Mouse (Mus musculus): Measurements from ENCODE around the gene Ghr. TPM values are rescaled to one million over a fixed set of nuclear protein-coding genes. Genes with fewer than 3 reads are reported as not detected.

The Ghr gene
- polyA plus RNA-seq, 1 experiment from 2014 or later: 10.7 TPM

GRCm38 (mm10) chr15:3290435-3290834 lies 292.9 kb downstream of the Ghr start:
- no peaks in the 10 kb centered on the region for H3K36me3 ChIP-seq (ENCODE audit: control insufficient read depth, insufficient read depth, low read length)
- H3K27me3 ChIP-seq (ENCODE audit: control insufficient read depth, insufficient read depth, low read length): no peaks in the 10 kb centered on the region
- ATAC-seq (ENCODE audit: low FRiP score, low TSS enrichment) (no peak), DNase-seq (no peak)
- H3K4me1 ChIP-seq (ENCODE audit: control insufficient read depth, insufficient read depth, low read length): no peaks in the 10 kb centered on the region
- no peaks in the 10 kb centered on the region for H3K9me3 ChIP-seq (ENCODE audit: control insufficient read depth, low read length)
- H3K27ac ChIP-seq (replicated peaks; ENCODE audit: low read depth, low read length): no peak overlapping the region
- no peak overlapping the region for H3K4me2 ChIP-seq (ENCODE audit: low read length)
- H3K9ac ChIP-seq (replicated peaks; ENCODE audit: low read length): no peak overlapping the region
- WGBS: 93% methylated on average over 3 of the region's 3 CpGs
- H3K4me3 ChIP-seq (replicated peaks; ENCODE audit: low read depth, low read length): no peak overlapping the region

GRCm38 (mm10) chr15:3286032-3286431 lies 297.3 kb downstream of the Ghr start:
- Histone ChIP-seq H3K9me3 (ENCODE audit: control insufficient read depth, low read length) (no peaks in the 10 kb centered on the region), H3K27ac (replicated peaks; ENCODE audit: low read depth, low read length) (no peak overlapping the region), H3K36me3 (ENCODE audit: control insufficient read depth, insufficient read depth, low read length) (no peaks in the 10 kb centered on the region), H3K27me3 (ENCODE audit: control insufficient read depth, insufficient read depth, low read length) (no peaks in the 10 kb centered on the region), H3K4me2 (ENCODE audit: low read length) (no peak overlapping the region), H3K4me3 (replicated peaks; ENCODE audit: low read depth, low read length) (no peak overlapping the region), H3K4me1 (ENCODE audit: control insufficient read depth, insufficient read depth, low read length) (no peaks in the 10 kb centered on the region), H3K9ac (replicated peaks; ENCODE audit: low read length) (no peak overlapping the region)
- ATAC-seq (ENCODE audit: low FRiP score, low TSS enrichment) (no peak), DNase-seq (no peak)

GRCm38 (mm10) chr15:3281737-3282136 lies 301.6 kb downstream of the Ghr start:
- Histone ChIP-seq H3K9ac (replicated peaks; ENCODE audit: low read length) (no peak overlapping the region), H3K36me3 (ENCODE audit: control insufficient read depth, insufficient read depth, low read length) (no peaks in the 10 kb centered on the region), H3K4me2 (ENCODE audit: low read length) (no peak overlapping the region), H3K9me3 (ENCODE audit: control insufficient read depth, low read length) (no peaks in the 10 kb centered on the region), H3K4me1 (ENCODE audit: control insufficient read depth, insufficient read depth, low read length) (no peaks in the 10 kb centered on the region), H3K27ac (replicated peaks; ENCODE audit: low read depth, low read length) (no peak overlapping the region), H3K27me3 (ENCODE audit: control insufficient read depth, insufficient read depth, low read length) (no peaks in the 10 kb centered on the region), H3K4me3 (replicated peaks; ENCODE audit: low read depth, low read length) (no peak overlapping the region)
- WGBS: 51% methylated on average over 1 of the region's 1 CpGs
- ATAC-seq (ENCODE audit: low FRiP score, low TSS enrichment) (no peak), DNase-seq (no peak)

GRCm38 (mm10) chr15:3281216-3281615 lies 302.1 kb downstream of the Ghr start:
- no peak overlapping the region for H3K27ac ChIP-seq (replicated peaks; ENCODE audit: low read depth, low read length)
- no peaks in the 10 kb centered on the region for H3K27me3 ChIP-seq (ENCODE audit: control insufficient read depth, insufficient read depth, low read length)
- no peak overlapping the region for H3K4me3 ChIP-seq (replicated peaks; ENCODE audit: low read depth, low read length)
- H3K4me2 ChIP-seq (ENCODE audit: low read length): no peak overlapping the region
- ATAC-seq (ENCODE audit: low FRiP score, low TSS enrichment) (no peak), DNase-seq (no peak)
- H3K4me1 ChIP-seq (ENCODE audit: control insufficient read depth, insufficient read depth, low read length): no peaks in the 10 kb centered on the region
- no peak overlapping the region for H3K9ac ChIP-seq (replicated peaks; ENCODE audit: low read length)
- H3K9me3 ChIP-seq (ENCODE audit: control insufficient read depth, low read length): no peaks in the 10 kb centered on the region
- H3K36me3 ChIP-seq (ENCODE audit: control insufficient read depth, insufficient read depth, low read length): no peaks in the 10 kb centered on the region

- Histone ChIP-seq H3K9me3 (ENCODE audit: control insufficient read depth, low read length) (no peaks in the 10 kb centered on the region), H3K27ac (replicated peaks; ENCODE audit: low read depth, low read length) (no peak overlapping the region), H3K4me2 (ENCODE audit: low read length) (no peak overlapping the region), H3K9ac (replicated peaks; ENCODE audit: low read length) (no peak overlapping the region), H3K27me3 (ENCODE audit: control insufficient read depth, insufficient read depth, low read length) (no peaks in the 10 kb centered on the region), H3K4me1 (ENCODE audit: control insufficient read depth, insufficient read depth, low read length) (no peaks in the 10 kb centered on the region), H3K4me3 (replicated peaks; ENCODE audit: low read depth, low read length) (no peak overlapping the region), H3K36me3 (ENCODE audit: control insufficient read depth, insufficient read depth, low read length) (no peaks in the 10 kb centered on the region)
- WGBS: 80% methylated on average over 7 of the region's 7 CpGs
- no peak for ATAC-seq (ENCODE audit: low FRiP score, low TSS enrichment)
- no peak for DNase-seq
These were observed 304.1 kb downstream of the Ghr start for GRCm38 (mm10) chr15:3279242-3279641.

- Histone ChIP-seq H3K9ac (replicated peaks; ENCODE audit: low read length) (no peak overlapping the region), H3K4me1 (ENCODE audit: control insufficient read depth, insufficient read depth, low read length) (no peaks in the 10 kb centered on the region), H3K27me3 (ENCODE audit: control insufficient read depth, insufficient read depth, low read length) (no peaks in the 10 kb centered on the region), H3K36me3 (ENCODE audit: control insufficient read depth, insufficient read depth, low read length) (no peaks in the 10 kb centered on the region), H3K9me3 (ENCODE audit: control insufficient read depth, low read length) (no peaks in the 10 kb centered on the region), H3K27ac (replicated peaks; ENCODE audit: low read depth, low read length) (no peak overlapping the region), H3K4me3 (replicated peaks; ENCODE audit: low read depth, low read length) (no peak overlapping the region), H3K4me2 (ENCODE audit: low read length) (no peak overlapping the region)
- DNase-seq (no peak), ATAC-seq (ENCODE audit: low FRiP score, low TSS enrichment) (no peak)
- WGBS: 92% methylated on average over 2 of the region's 2 CpGs
These were observed 305.9 kb downstream of the Ghr start for GRCm38 (mm10) chr15:3277391-3277790.

GRCm38 (mm10) chr15:3273191-3273590 lies 310.1 kb downstream of the Ghr start:
- Histone ChIP-seq H3K9ac (replicated peaks; ENCODE audit: low read length) (no peak overlapping the region), H3K36me3 (ENCODE audit: control insufficient read depth, insufficient read depth, low read length) (no peaks in the 10 kb centered on the region), H3K27ac (replicated peaks; ENCODE audit: low read depth, low read length) (no peak overlapping the region), H3K4me3 (replicated peaks; ENCODE audit: low read depth, low read length) (no peak overlapping the region), H3K27me3 (ENCODE audit: control insufficient read depth, insufficient read depth, low read length) (no peaks in the 10 kb centered on the region), H3K4me1 (ENCODE audit: control insufficient read depth, insufficient read depth, low read length) (no peaks in the 10 kb centered on the region), H3K9me3 (ENCODE audit: control insufficient read depth, low read length) (no peaks in the 10 kb centered on the region), H3K4me2 (ENCODE audit: low read length) (no peak overlapping the region)
- DNase-seq: no peak
- 87% methylated on average over 1 of the region's 1 CpGs for WGBS
- no peak for ATAC-seq (ENCODE audit: low FRiP score, low TSS enrichment)

- Histone ChIP-seq H3K4me3 (replicated peaks; ENCODE audit: low read depth, low read length) (0 out of 2 replicates have a peak overlapping the region, but pooled peaks have one; percentile 10), H3K27me3 (ENCODE audit: control insufficient read depth, insufficient read depth, low read length) (no peaks in the 10 kb centered on the region), H3K36me3 (ENCODE audit: control insufficient read depth, insufficient read depth, low read length) (no peaks in the 10 kb centered on the region), H3K9me3 (ENCODE audit: control insufficient read depth, low read length) (no peaks in the 10 kb centered on the region), H3K4me2 (ENCODE audit: low read length) (peak overlapping the region; percentile 26; the same call in 1 of the 2 replicates), H3K27ac (replicated peaks; ENCODE audit: low read depth, low read length) (no peak overlapping the region), H3K4me1 (ENCODE audit: control insufficient read depth, insufficient read depth, low read length) (no peaks in the 10 kb centered on the region), H3K9ac (replicated peaks; ENCODE audit: low read length) (no peak overlapping the region)
- 60% methylated on average over 6 of the region's 6 CpGs for WGBS
- ATAC-seq (ENCODE audit: low FRiP score, low TSS enrichment) (peak; percentile 17; the same call in 1 of the 2 replicates), DNase-seq (no peak)
These were observed 312.1 kb downstream of the Ghr start for GRCm38 (mm10) chr15:3271216-3271615.

GRCm38 (mm10) chr15:3270646-3271077 lies 312.6 kb downstream of the Ghr start:
- DNase-seq: peak; percentile 51

More at GRCm38 (mm10) chr15:3270646-3271077, 312.6 kb downstream of the Ghr start:
- 3% methylated on average over 12 of the region's 12 CpGs for WGBS
- H3K4me1 ChIP-seq (ENCODE audit: control insufficient read depth, insufficient read depth, low read length): no peaks in the 10 kb centered on the region
- H3K36me3 ChIP-seq (ENCODE audit: control insufficient read depth, insufficient read depth, low read length): no peaks in the 10 kb centered on the region
- H3K27me3 ChIP-seq (ENCODE audit: control insufficient read depth, insufficient read depth, low read length): no peaks in the 10 kb centered on the region
- no peak overlapping the region for H3K27ac ChIP-seq (replicated peaks; ENCODE audit: low read depth, low read length)
- H3K9me3 ChIP-seq (ENCODE audit: control insufficient read depth, low read length): no peaks in the 10 kb centered on the region
- no peak for ATAC-seq (ENCODE audit: low FRiP score, low TSS enrichment)
- H3K4me2 ChIP-seq (ENCODE audit: low read length): peak overlapping the region; percentile 47
- H3K9ac ChIP-seq (replicated peaks; ENCODE audit: low read length): 0 out of 2 replicates have a peak overlapping the region, but pooled peaks have one; percentile 27
- peak overlapping the region; percentile 20; the same call in 1 of the 2 replicates for H3K4me3 ChIP-seq (replicated peaks; ENCODE audit: low read depth, low read length)

All from midbrain, embryonic 14.5 days (tissue).